Mouse (Mus musculus) bone marrow macrophage, adult 2 months (primary cell): ENCODE results near the gene Map2k4.

Source experiments
- CTCF ChIP-seq: IDR thresholded peaks from 2 replicates; pipeline ENCODE4 v1.5.1; 2012; ENCODE audit warnings: low read depth, mild to moderate bottlenecking, low read length, moderate library complexity
- POLR2A ChIP-seq: IDR thresholded peaks from 2 replicates; pipeline ENCODE4 v1.6.1; 2012; ENCODE audit warnings: mild to moderate bottlenecking, low read depth, low read length, borderline replicate concordance

DNA sequence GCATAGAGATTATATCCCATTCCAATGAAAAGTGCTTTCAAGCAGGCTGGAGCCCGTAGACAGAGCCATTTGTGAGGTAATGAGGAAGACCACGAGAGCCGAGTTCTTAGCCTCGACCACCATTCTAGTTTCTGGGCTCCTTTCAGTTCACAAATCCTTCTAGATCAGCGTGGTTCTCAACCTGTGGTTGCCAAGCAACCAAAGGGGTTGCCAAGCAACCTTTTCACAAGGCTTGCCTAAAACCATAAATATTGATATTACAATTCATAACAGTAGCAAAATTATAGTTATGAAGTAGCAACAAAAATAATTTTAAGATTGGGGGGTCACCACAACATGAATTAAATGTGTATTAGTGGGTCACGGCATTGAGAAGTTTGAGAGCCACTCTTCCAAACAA is 123.2 kb downstream of the Map2k4 start:
- no peak for TF ChIP-seq CTCF
- TF ChIP-seq POLR2A, result no peak
